Mouse (Mus musculus): ENCODE results near the gene Ppt2.

DNA sequence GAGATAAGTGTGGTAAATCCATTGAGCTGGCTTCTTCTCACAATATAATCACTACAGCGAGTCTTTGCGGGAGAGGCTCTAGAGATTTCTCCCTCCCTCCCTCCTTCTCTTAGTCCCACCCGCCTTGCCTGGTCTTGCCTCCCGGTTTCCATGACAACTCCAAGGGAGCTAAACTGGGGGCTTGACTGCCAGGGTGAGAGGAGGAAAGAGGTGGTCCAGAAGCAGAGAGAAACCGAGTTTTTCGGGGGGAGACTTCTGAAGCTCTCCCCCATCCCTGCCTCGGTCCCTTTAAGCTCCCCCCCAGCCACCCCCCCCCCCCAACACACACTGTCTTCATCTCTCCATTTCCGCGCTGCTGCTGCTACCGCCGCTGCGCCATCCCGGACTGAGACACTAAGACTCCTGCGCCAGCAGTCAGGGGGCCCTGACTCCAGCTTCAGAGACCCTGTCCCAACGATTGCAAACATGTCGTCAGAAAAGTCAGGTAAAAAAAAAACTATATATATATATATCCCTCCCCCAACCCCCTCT lies 976 bp upstream of the Ppt2 start, which contains the start of gene Prrt1:
- no peak for TF ChIP-seq EP300 (IDR thresholded peaks at IDR 0.05; ENCODE audit: low read depth)
- TF ChIP-seq CTCF (IDR thresholded peaks at IDR 0.05; ENCODE audit: low read depth): no peak
